Mouse (Mus musculus): ENCODE results near the gene Cyp46a1. TPM values are rescaled to one million over a fixed set of nuclear protein-coding genes. Genes with fewer than 3 reads are reported as not detected.

Gene Cyp46a1
- polyA plus RNA-seq, 1 experiment from 2014 or later = 19.0 TPM

DNA sequence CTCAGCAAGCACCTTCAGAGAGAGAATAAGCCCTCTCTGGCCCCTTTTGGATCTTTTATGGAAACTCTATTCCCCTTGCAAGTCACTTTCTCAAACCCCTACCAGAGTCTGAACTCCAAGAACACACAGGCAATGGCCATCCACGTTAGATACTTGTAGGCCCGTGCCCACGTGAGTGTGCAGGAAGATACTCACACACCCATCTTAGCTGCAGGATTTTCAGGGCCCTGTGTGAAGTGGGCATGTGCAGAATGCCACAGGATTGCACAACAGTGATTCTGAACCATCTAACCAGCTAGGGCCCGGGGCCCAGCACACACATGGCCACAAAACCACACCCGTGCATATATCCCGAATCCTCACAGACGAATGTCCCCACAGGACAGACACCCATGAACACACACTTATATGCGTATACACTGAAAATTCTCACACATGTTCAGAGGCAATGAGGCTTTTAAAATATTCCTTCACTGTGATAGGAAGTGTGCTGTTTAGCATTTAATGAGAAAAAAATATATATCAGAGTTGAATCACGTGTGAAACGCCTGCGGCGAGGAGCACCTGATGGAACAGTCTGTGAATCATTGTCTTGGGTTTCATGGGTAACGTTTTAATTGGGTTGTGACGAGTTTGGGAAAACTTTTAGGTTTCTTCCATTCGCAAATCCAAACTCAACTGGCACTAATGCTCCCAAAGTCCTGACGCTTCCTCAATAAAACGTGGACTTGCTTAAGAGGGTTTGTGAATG is 60.5 kb downstream of the Cyp46a1 start:
- ATAC-seq (ENCODE audit: low FRiP score, low read depth) = no peak
- H3K27me3 ChIP-seq (replicated peaks) = no peaks in the 10 kb centered on the region
- H3K36me3 ChIP-seq = no peaks in the 10 kb centered on the region
- 90% methylated on average over 17 of the region's 17 CpGs for WGBS
- no peak overlapping the region for H3K9ac ChIP-seq
- H3K4me1 ChIP-seq = peaks cover 39% of the 10 kb centered on the region
- no peak overlapping the region for H3K4me3 ChIP-seq
- no peaks in the 10 kb centered on the region for H3K9me3 ChIP-seq
- no peak overlapping the region for H3K4me2 ChIP-seq (replicated peaks)
- no peak overlapping the region for H3K27ac ChIP-seq

DNA sequence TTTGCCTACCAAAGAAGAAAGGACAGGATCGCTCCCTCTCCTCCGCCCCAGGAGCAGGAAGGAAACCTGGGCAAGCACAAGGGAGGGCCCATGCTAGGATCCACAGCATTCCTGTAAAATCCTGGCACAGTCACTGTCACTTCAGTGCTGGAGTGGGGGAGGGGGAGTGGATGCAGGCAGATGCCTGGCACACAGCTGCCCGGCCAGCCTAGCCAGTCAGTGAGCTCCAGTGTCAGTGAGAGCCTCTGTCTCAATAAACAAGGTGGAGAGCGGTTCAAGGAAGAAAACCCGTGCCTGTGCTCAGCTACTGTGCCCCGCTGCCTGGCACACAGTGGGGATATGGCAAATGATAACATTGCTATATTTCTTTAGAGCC is 61.1 kb downstream of the Cyp46a1 start:
- no peak overlapping the region; the same call in 1 of the 2 replicates for H3K27ac ChIP-seq
- H3K4me3 ChIP-seq = no peak overlapping the region
- no peak overlapping the region for H3K9ac ChIP-seq
- no peaks in the 10 kb centered on the region for H3K9me3 ChIP-seq
- WGBS = 76% methylated on average over 6 of the region's 6 CpGs
- no peaks in the 10 kb centered on the region for H3K36me3 ChIP-seq
- H3K4me2 ChIP-seq (replicated peaks) = no peak overlapping the region
- ATAC-seq (ENCODE audit: low FRiP score, low read depth) = peak; percentile 13; the same call in 1 of the 2 replicates
- no peaks in the 10 kb centered on the region for H3K27me3 ChIP-seq (replicated peaks)
- peaks cover 35% of the 10 kb centered on the region for H3K4me1 ChIP-seq

DNA sequence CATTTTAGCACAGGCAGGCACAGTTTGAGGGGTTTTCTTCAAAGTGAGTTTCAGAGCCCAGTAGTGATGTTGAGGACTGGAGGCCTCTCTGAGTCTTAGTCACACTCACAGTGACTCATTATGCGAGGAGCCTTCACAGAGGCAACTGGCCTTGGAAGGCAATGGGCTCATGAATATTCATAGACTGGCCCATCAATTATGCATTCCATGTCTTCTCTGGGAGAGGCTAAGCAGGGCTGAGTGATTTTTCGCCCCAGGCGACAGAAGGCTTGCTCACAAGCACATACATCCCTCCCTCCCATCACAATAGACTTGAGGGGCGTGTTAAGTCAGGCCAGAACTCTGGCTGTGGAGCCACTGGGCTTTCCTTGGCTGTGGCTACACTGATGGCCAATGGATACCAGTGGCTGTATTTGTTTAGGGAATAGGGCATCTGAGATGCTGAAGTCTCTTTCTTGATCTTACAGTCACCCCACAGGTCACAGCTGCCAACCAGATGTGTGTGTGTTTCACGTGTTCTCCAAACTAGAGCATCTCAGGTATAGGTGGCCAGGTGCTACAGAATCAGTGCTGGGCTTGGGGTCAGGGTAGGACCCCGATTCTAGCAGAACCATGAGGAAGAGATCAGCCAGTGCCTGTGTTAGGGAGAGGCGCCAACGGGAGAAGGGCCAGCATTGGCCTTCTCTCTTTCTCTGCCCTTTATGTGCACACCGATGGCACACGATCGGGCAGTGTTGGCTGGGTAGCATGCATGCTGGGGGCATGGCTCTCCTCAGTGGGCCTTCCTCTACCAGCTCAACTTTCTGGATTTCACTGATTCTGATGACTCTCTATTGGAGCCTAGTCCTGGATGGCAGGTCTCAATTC is 62.1 kb downstream of the Cyp46a1 start:
- H3K27ac ChIP-seq = peak overlapping the region; percentile 46; the same call in 1 of the 2 replicates
- no peaks in the 10 kb centered on the region for H3K9me3 ChIP-seq
- no peak overlapping the region for H3K9ac ChIP-seq
- peaks cover 35% of the 10 kb centered on the region for H3K4me1 ChIP-seq
- H3K27me3 ChIP-seq (replicated peaks) = no peaks in the 10 kb centered on the region
- H3K4me2 ChIP-seq (replicated peaks) = no peak overlapping the region
- no peak overlapping the region for H3K4me3 ChIP-seq
- ATAC-seq (ENCODE audit: low FRiP score, low read depth) = peak; percentile 95
- 57% methylated on average over 11 of the region's 11 CpGs for WGBS
- H3K36me3 ChIP-seq = no peaks in the 10 kb centered on the region

DNA sequence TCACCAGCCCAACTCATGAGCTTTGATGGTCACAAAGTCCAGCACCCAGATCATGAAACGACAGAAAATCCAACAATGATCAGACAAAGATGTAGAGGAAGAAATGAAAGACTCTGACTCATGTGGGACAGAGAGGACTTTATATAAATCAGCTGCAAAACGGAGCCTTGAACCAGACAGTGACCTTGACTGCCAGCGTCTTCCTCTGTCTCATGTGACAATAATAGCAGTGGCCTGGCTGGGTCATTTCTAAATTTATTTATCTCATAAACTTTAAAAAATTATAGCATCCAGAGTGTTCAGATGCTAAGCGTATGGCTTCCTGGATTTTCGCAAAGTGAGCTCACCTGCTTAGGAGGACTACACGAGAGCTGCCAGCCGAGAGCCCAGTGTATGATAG is 64.5 kb downstream of the Cyp46a1 start:
- H3K4me2 ChIP-seq (replicated peaks) = no peak overlapping the region
- H3K4me3 ChIP-seq = no peak overlapping the region
- H3K27ac ChIP-seq = no peak overlapping the region
- H3K4me1 ChIP-seq = peaks cover 31% of the 10 kb centered on the region
- no peak for ATAC-seq (ENCODE audit: low FRiP score, low read depth)
- H3K9ac ChIP-seq = no peak overlapping the region
- H3K27me3 ChIP-seq (replicated peaks) = no peaks in the 10 kb centered on the region
- H3K9me3 ChIP-seq = no peaks in the 10 kb centered on the region
- no peaks in the 10 kb centered on the region for H3K36me3 ChIP-seq
- 82% methylated on average over 7 of the region's 7 CpGs for WGBS

DNA sequence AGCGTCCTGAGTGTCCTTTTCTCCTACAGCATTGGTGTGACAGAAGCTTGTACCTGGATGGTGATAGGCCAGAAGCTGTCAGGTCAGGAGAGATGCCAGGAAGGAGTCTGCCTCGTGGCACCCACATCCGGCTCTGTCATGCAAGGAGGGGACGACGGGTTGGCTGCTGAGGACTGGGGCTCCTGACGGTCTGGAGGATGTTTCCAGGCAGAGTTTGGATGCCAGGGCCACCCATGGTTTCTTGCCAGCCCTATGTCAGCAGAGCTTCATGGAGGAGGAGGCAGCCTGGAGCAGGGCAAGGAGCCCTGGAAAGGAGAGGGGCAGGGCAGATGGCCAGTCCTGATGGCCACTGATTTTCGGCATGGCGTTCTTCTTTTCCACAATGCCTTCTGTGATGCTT is 65.0 kb downstream of the Cyp46a1 start:
- peaks cover 34% of the 10 kb centered on the region for H3K4me1 ChIP-seq
- no peak overlapping the region for H3K4me2 ChIP-seq (replicated peaks)
- H3K9me3 ChIP-seq = no peaks in the 10 kb centered on the region
- no peak overlapping the region for H3K4me3 ChIP-seq
- no peak for ATAC-seq (ENCODE audit: low FRiP score, low read depth)
- no peak overlapping the region for H3K27ac ChIP-seq
- 93% methylated on average over 8 of the region's 8 CpGs for WGBS
- no peaks in the 10 kb centered on the region for H3K27me3 ChIP-seq (replicated peaks)
- H3K9ac ChIP-seq = no peak overlapping the region
- H3K36me3 ChIP-seq = no peaks in the 10 kb centered on the region

DNA sequence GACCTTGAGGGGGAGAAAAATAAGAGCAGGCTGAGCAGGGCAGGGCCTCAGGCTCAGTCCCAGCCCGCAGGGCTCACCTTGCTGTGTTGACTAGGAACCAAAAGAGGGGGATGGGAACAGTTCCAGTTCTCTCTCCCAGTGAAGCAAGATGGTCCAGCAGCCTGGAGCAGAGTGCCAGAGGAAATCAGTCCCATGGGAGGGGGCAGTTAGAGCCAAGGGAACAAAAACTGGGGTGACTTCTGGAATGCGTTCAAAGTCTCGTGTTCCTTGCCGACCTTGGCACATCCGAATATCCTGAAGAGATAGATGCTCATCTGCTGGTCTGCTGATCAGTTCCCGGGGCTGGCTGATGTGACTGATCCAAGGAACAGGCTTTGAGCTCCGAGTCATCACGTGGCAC is 66.8 kb downstream of the Cyp46a1 start:
- Histone ChIP-seq H3K9ac (no peak overlapping the region), H3K36me3 (no peaks in the 10 kb centered on the region), H3K27ac (no peak overlapping the region), H3K4me2 (replicated peaks) (no peak overlapping the region), H3K4me3 (no peak overlapping the region), H3K4me1 (peaks cover 25% of the 10 kb centered on the region), H3K27me3 (replicated peaks) (no peaks in the 10 kb centered on the region), H3K9me3 (no peaks in the 10 kb centered on the region)
- ATAC-seq (ENCODE audit: low FRiP score, low read depth) = no peak
- WGBS = 82% methylated on average over 8 of the region's 8 CpGs

DNA sequence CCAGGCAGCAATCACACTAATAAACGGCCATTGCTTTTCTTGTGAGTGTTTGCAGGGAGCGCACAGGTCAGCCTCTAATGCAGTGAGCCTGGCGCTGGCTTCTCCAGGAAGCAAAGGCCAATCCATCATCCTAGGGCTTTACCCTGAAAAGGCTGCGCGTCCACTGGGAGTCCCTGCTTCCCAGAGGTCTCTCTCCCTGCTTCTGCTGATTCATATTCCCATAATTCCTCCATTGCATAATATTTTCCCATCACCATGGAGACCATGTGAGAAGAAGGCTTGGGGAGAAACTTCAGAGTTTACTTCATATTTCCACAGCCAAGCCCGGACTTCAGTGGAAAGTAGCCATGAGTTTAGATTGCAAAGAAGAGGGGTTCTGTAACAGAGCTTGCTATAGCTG is 69.8 kb downstream of the Cyp46a1 start:
- Histone ChIP-seq H3K9ac (no peak overlapping the region), H3K4me3 (no peak overlapping the region), H3K27ac (no peak overlapping the region), H3K9me3 (no peaks in the 10 kb centered on the region), H3K27me3 (replicated peaks) (no peaks in the 10 kb centered on the region), H3K36me3 (no peaks in the 10 kb centered on the region), H3K4me1 (peaks cover 17% of the 10 kb centered on the region), H3K4me2 (replicated peaks) (no peak overlapping the region)
- ATAC-seq (ENCODE audit: low FRiP score, low read depth) = no peak
- WGBS = 49% methylated on average over 6 of the region's 6 CpGs

DNA sequence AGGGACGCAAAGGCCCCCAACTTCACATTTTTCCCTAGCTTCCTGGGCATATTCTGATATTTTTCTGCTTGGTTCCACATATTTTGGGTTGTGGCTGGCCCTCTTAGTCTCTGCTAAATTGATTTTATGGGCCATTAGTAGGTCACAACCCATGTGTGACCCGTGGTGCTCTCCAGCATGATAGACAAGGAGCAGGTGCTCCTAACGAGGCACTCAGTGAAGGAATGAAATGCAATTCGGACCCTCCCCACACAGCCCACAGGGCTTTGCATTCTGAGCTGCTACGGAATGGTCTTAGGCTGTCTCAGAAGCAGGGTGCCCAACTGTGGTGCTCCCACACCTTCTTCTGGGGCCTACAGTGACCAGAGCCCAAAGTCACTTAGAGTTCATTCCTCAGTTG is 74.9 kb downstream of the Cyp46a1 start:
- Histone ChIP-seq H3K9me3 (no peaks in the 10 kb centered on the region), H3K4me1 (peaks cover 24% of the 10 kb centered on the region), H3K4me2 (replicated peaks) (no peak overlapping the region), H3K36me3 (no peaks in the 10 kb centered on the region), H3K9ac (no peak overlapping the region), H3K27ac (no peak overlapping the region), H3K4me3 (no peak overlapping the region), H3K27me3 (replicated peaks) (no peaks in the 10 kb centered on the region)
- WGBS = 38% methylated on average over 5 of the region's 5 CpGs
- no peak for ATAC-seq (ENCODE audit: low FRiP score, low read depth)

DNA sequence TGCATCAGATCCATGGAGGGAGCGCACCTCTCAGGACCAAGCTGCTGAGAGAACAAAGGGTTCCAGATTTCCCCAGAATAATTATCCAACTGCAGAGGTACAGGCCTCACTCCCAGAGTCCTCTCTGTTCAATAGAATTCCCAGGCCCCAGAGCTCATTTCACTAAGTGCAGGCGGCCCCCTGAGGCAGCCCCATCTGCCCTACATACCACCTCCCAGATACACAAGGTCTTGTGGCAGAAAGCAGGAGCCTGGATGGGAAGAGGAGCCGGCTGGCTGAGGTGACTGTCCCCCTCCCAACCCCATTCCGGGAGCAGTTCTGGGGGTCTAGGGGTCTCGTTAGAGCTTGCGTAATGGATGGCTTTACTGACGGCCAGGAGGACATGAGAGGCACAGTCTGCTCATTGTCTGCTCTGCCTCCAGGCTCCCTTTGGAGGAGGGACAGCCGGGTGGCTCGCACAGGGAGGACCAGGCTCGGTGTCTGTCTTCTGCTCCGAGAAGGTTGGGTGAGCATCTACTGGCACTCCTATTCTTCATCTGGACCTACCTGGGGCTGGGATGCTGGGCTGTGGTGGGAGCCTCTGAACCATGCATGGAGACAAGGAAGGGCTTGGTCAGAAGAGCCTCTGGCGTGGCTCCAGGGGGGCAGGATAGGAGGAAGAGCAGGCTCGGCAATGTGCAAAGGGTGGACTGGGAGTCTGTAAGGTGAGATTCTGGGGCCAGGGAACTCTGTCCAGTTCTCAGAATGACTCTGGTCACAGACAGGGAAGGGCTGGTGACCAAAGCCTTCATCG is 76.4 kb downstream of the Cyp46a1 start:
- Histone ChIP-seq H3K9me3 (no peaks in the 10 kb centered on the region), H3K4me2 (replicated peaks) (peak overlapping the region; percentile 24; the same call in 1 of the 2 replicates), H3K4me1 (peaks cover 23% of the 10 kb centered on the region), H3K27ac (peak overlapping the region; percentile 53), H3K36me3 (no peaks in the 10 kb centered on the region), H3K27me3 (replicated peaks) (no peaks in the 10 kb centered on the region), H3K9ac (0 out of 2 replicates have a peak overlapping the region, but pooled peaks have one; percentile 0), H3K4me3 (peak overlapping the region; percentile 11; the same call in 1 of the 2 replicates)
- ATAC-seq (ENCODE audit: low FRiP score, low read depth) = peak; percentile 53; the same call in 1 of the 2 replicates
- WGBS = 49% methylated on average over 14 of the region's 14 CpGs

Other genes starting within 250 kb of the Cyp46a1 start
- 104 and 114 TPM in 2 replicates for gene Setd3, start 155.1 kb upstream of the Cyp46a1 start, polyA plus RNA-seq (2016; fragmentation: Nextera tagmentation; extraction: Ambion mirVana)
- gene Ccnk, start 154.8 kb upstream of the Cyp46a1 start, polyA plus RNA-seq (2016; fragmentation: Nextera tagmentation; extraction: Ambion mirVana) = 3.2 and 3.8 TPM in 2 replicates
- 14.5 and 20.4 TPM in 2 replicates for gene Ccdc85c, start 59.0 kb upstream of the Cyp46a1 start, polyA plus RNA-seq (2016; fragmentation: Nextera tagmentation; extraction: Ambion mirVana)
- gene Hhipl1, start 28.1 kb upstream of the Cyp46a1 start, polyA plus RNA-seq (2016; fragmentation: Nextera tagmentation; extraction: Ambion mirVana) = 2.1 and 2.3 TPM in 2 replicates
- gene Eml1, start 36.6 kb downstream of the Cyp46a1 start, polyA plus RNA-seq (2016; fragmentation: Nextera tagmentation; extraction: Ambion mirVana) = 108 and 122 TPM in 2 replicates
- 151 and 156 TPM in 2 replicates for gene Evl, start 220.3 kb downstream of the Cyp46a1 start, polyA plus RNA-seq (2016; fragmentation: Nextera tagmentation; extraction: Ambion mirVana)